Mouse (Mus musculus) cerebellum, postnatal 14 days (tissue): ENCODE measurements around the gene Defb29.

Experiments used
- DNase-seq, 2 experiments: peaks; one replicate each; pipeline ENCODE4 v3.0.0; 2021; ENCODE audit warnings: mixed read lengths in 2 of 2

Defb29 gene

DNA sequence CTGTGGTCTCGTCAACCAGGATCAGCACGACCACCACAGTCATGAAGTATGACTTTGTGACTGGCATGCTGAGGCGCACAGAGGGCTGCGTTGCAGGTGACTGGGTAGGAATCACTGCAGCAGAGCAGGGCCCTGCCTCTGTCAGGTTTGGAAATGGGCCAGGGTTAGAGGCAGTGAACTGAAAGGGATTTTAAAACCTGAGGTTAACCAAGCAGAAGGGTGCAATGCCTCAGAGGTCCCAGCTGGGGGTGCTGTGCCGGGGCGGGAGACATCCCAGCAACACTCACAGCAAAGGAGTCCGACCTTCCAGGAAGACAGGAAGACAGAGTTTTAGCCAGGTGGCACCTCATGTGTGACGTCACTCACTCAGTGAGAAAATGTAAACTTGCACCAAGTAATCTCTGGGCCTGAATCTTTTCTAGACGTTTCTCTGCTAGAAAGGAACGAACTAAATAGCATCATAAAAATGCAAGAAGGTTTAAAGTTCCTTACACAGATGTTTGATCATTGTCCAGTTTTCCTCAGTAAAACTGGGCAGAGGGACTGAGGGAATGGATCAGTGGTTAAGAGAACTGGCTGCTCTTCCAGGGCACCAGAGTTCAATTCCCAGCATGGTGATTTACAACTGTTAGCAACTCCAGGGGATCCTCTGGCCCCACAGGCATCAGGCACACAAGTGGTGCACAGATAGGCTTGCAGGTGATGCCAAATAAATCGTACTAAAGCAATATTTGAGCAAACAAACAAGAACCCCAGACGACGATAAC, at the start of gene Defb29:
TSS of gene Defb29 (minus strand) at position 155 of the 767 bp plus-strand sequence.
- DNase-seq = peak in 1 of 2 experiments; percentile 30

DNA sequence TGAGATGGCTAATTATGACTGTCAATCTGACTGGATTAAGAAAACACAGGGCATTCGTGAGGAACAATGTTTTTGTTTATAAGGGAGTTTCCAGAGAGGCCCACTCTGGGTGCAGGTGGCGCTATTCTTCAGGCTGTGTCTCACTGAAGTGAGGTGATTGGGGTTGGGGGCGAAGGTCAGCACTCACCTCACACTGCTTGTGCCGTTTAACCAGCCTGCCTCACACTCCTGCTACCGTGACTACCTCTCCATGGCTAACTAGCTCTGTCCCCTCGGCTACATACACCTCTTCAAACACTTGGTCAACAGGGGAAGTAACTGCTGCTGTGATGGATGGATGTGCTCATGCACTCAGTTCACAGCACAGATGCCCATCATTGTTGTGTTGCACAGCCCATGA, 49.1 kb upstream of the Defb29 start:
- DNase-seq = no peak

DNA sequence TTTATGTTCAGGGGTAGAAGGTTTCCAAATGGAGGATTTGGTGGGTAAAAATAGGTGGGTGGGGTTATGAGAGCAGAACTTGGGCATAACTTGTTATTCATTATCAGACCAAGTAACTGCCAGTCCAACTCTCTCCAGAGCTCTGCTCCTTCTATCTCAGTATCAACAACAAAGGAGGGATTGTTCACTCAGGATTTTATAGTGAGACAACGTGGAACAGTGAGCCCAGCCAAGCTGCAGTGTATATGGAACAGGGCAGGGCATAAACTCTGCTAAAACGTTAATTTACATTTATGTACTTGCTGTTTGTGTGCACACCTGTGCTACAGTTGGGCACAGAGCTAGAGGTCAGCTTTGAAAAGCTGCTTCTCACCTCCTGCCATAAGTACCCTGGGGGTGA, 48.6 kb upstream of the Defb29 start:
- no peak for DNase-seq

- DNase-seq = peak; percentile 13 to 33
Measured at GRCm38 (mm10) chr2:152586926-152587560, 47.1 kb upstream of the Defb29 start.

GRCm38 (mm10) chr2:152580612-152581011, 40.7 kb upstream of the Defb29 start:
- DNase-seq = no peak

- DNase-seq = no peak
Measured at GRCm38 (mm10) chr2:152580107-152580506, 40.2 kb upstream of the Defb29 start, which contains the start of gene Defb19. Defb19 (minus strand) TSS chr2:152580312.

- DNase-seq = no peak
Measured at GRCm38 (mm10) chr2:152573484-152573883, 33.6 kb upstream of the Defb29 start.

GRCm38 (mm10) chr2:152572114-152572794, 32.4 kb upstream of the Defb29 start, which contains the start of gene Defb21:
Defb21 (plus strand) TSS chr2:152572744.
- peak; percentile 14 to 58 for DNase-seq

DNA sequence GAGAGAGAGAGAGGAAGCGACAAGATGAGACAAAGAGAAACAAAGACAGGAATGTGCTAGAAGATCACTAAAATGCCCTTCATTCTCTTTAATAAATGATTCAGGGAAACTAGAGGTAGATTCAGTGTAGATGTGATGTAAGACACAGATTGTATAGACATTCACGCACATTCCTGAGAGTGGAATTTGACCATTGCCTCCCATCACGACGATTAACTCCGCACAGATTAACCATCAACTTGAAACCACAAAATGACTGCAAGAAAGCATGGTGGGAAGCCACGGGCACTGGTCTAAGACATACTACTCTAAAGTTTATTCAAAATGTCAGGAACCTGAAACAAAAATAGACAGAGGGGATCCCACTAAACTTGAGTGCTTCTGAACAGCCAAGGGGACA, 30.4 kb upstream of the Defb29 start:
- no peak for DNase-seq

DNA sequence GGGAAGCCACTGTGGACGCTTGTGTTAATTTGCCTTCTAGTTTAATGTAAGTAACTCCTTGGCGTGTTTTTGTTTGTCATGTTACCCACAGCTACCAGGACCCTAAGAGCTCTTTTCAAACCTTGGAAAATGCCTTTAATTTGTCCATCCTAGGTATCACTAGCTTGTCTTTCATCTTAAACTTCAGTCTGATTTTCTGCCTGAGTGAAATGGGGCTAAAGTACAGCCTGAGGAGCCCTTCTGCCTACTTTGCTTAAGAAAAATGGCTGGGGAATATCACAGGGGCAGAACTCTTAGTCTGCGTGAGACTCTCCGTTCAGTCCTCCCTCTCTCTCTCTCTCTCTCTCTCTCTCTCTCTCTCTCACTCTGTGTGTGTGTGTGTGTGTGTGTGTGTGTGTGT, 30.0 kb upstream of the Defb29 start:
- no peak for DNase-seq

DNA sequence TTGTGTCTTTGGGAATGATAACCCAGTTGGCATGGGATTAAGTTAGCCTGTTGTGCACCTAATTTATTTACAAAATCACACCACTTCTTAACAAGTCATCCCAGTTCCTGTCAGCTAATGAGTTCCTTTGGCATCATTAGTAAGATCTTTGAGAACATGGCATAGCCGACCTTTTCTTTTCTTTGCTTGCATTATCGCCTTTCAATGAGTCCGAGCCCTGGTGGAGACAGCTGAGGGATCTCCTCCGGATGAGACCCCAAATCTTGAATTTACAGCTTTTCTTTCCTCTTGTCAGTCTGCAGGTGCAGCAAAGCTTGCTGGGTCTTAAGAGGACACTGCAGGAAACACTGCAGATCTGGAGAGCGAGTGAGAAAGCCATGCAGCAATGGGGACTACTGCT, 29.1 kb upstream of the Defb29 start, which contains the start of gene Gm17416:
TSS of gene Gm17416 (plus strand) at position 301 of the 400 bp plus-strand sequence.
- no peak for DNase-seq

GRCm38 (mm10) chr2:152556655-152557054, 16.8 kb upstream of the Defb29 start:
- no peak for DNase-seq

DNA sequence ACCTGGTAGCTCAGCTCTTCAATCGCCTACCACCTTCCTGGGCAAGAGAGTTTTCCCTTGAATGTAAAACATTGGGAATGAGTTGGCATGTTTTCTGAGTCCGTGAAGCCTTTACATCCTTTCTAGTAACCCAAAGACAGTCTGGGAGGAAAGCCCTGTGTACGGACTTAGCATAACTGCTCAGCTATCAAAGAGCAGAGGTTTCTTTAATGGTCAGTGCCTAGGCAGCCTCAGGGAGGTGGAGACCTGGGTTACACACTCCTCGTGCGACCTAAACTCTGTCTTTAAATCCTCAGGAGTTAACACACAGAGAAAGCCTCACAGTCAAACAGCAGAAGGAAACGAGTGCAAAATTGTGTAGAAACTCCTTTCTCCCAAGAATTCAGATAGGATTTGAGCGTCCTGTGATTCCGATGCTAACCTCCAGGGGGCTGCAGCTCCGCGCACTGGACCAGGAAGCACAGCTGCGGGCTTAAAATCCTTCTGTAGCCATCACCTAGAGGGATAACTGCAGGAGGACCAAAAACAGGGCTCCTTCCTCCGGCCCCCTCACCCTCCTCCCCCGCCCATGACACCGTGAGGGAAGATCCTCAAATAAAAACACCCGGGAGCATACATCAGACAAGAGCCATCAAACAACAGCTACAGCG, 14.0 kb upstream of the Defb29 start:
- peak; percentile 72 to 77 for DNase-seq

DNA sequence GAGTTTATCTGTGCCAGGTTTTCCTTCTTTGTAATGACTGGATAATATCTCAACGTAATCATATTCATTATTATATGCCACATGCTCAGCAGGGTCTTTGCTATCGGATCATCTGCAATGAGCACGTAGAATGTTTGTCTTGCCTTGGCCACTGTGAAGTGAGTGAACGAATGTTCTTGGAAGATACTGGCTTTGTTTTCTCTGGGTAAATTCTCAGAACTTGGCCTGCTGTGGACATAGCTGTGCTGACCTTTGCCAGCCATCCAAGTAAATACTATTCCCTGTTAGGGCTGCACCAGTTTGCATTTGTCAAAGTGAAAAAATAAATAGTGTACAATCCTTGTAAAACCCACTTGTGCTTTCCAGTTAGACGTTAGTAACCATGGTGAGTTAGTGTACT, 8.2 kb upstream of the Defb29 start:
- no peak for DNase-seq

DNA sequence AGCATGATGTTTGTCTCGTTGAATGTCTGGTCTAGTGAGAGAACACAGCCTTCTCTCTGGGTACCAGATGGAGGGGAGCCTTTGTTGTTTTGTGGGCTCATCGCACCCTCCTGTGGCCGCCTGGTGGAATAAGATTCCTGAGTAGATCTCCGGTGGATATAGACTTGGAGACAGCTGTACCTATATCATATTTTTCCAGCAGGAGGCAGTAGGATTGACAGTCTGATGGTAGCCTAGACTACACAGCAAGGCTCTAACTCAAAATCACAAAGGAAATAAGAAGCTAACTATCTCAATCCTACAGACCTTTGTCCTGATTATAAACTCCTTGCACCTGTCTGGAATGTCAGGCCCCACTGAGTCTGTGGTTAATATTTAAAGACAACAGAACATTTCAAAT, 4.8 kb upstream of the Defb29 start:
- DNase-seq = peak; percentile 67 to 74

DNA sequence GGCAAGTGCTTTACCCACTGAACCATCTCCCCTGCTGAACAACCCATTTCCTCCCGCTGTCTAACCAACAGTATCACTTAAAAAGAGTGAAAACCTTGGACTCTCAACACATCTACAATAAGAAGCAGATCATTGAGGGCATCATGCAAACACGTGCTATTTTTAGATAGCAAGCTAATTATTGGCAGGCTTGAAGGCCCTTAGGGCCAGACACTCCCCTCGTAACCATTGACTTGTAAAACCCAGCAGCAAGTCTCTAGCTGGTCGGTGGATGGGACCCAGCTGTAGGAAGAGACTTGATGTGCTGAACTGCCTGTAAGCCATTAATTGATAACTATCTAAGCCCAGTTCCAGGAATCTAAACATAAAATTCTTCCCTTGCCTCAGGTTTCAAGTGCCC, 3.6 kb upstream of the Defb29 start:
- DNase-seq = no peak

GRCm38 (mm10) chr2:152542897-152543296, 3.0 kb upstream of the Defb29 start:
- no peak for DNase-seq

- DNase-seq = no peak
Measured at GRCm38 (mm10) chr2:152541979-152542378, 2.1 kb upstream of the Defb29 start.

GRCm38 (mm10) chr2:152517981-152518380, 21.9 kb downstream of the Defb29 start, which contains the start of gene Defb28:
Defb28 (plus strand) TSS chr2:152518255.
- no peak for DNase-seq

GRCm38 (mm10) chr2:152516084-152516483, 23.8 kb downstream of the Defb29 start:
- no peak for DNase-seq

DNA sequence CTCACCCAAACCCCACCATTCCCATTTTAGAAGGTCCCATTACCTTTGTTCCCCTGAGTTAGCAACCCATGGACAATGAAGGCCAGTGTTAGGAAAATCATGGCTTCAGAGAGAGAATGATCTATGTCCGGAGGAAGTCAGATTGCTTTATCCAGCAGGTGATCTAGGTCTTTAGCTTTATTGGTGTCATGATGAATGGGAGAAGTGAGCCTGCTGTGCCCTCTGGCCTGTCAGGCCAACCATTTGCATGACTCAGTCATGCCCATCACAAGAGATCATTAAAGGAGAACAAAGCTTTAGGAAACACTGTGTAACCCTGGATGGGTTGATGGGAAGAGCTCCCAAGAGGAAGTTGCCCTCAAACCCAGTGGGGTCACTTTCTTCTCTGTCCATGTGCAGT, 28.3 kb downstream of the Defb29 start, which contains the start of gene Defb26:
TSS of gene Defb26 (minus strand) at position 101 of the 400 bp plus-strand sequence.
- DNase-seq = no peak

- DNase-seq = no peak
Measured at GRCm38 (mm10) chr2:152503950-152504349, 35.9 kb downstream of the Defb29 start.

DNA sequence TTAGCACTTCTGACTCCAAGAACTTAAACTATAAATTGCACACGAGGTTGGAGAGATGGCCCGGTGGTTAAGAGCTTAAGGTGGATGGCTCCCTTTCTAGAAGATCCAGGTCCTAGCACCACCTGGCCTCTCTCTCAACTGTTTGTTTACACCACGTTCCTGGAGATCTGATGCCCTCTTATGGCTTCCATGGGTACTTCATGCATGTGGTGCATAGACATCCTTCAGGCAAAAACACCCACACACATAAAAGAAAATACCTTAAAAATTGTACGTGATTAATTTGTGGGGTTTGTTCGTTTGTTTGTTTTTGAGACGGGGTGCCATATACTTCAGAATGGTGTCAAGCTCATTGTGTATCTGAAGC, 39.1 kb downstream of the Defb29 start:
- no peak for DNase-seq
